Mouse (Mus musculus) E14TG2a.4 (cell line): ENCODE measurements around the gene Alg1.

Source experiments
- CTCF ChIP-seq: conservative IDR thresholded peaks from 2 replicates; pipeline ENCODE4 v1.5.1; 2014; ENCODE audit warnings: low read length
- NANOG ChIP-seq: IDR thresholded peaks from 2 replicates; pipeline ENCODE4 v1.6.1; 2014; ENCODE audit warnings: borderline replicate concordance, low read length, mixed read lengths

DNA sequence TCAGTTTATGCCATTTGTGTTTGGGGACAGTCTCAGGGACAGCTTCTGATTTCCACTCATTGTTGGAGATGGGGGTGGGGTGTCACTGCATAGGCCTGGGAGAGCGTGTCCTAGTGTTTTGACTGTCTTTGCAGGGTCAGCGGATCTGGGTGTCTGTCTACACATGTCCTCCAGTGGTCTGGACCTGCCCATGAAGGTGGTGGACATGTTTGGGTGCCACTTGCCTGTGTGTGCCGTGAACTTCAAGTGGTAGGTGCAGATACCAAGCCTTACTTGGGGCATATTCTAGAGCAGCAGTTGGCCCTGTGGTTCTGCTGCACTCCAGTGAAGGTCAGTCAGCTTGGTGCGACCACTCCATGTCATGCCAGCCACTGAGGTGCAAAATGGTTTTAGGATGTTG, 8.9 kb downstream of the Alg1 start:
- no peak for TF ChIP-seq CTCF
- TF ChIP-seq NANOG, result no peak
